Mouse (Mus musculus) liver, embryonic 14.5 days (tissue): ENCODE results near the gene Cipc.

Experiments
- CTCF ChIP-seq: IDR thresholded peaks from 2 replicates; pipeline ENCODE4 v1.5.1; 2016; ENCODE audit warnings: antibody characterized with exemption, low read depth, control low read depth
- EP300 ChIP-seq: IDR thresholded peaks from 2 replicates; pipeline ENCODE4 v1.6.1; 2016; ENCODE audit warnings: antibody characterized with exemption, low read depth

GRCm38 (mm10) chr12:86948627-86949026 is 1.8 kb downstream of the Cipc start:
- no peak for TF ChIP-seq CTCF
- TF ChIP-seq EP300 = no peak
